ENCODE assay signal across 14 mouse cellular contexts in the genomic region with DNA sequence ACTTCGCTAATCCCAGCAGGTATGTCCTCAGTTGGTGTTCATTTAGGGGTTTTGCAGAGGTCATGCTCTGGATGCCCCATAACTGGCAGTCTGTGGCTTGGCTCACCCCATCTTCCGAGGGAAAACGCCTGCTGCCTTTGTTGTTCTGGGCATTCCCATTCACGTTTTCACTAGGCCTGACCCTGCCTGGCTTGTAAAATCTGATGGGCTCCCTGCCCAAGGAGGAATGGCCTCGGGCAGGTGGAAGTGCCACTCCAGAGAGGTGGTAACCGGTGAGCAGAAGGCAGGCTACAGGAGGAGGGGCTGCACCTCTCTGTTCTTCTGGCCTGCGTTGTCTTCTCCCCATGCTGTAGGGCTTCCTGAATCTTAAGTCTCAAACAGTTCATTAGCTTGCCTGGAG.
A peak's percentile ranks its signal among the peaks of the same experiment; 100 is the strongest.
DNase-seq lines count a peak whose midpoint lies in the region; ATAC-seq lines count a peak whose summit lies in the region.
"Had no signal": no experiment of that assay in that cellular context is flagged by ENCODE, and none has a peak within 500 bp of the region (broad histone marks: within the 10 kb centered on the region; RNA-seq: fewer than 3 reads in every experiment).

No protein-coding gene starts in this region.

- H3K9me3 ChIP-seq in heart, embryonic 11.5 days (replicated peaks; ENCODE audit: control insufficient read depth, low read length), result no peaks in the 10 kb centered on the region
- H3K9me3 ChIP-seq: heart, embryonic 12.5 days; hindbrain, embryonic 12.5 days; liver, embryonic 12.5 days; neural tube, embryonic 13.5 days had no signal

- WGBS in heart, embryonic 11.5 days (ENCODE audit: insufficient replicate concordance), result 75% methylated on average over 7 of the region's 7 CpGs

- H3K27ac ChIP-seq in heart, embryonic 11.5 days (ENCODE audit: low read depth, low read length), result no peak overlapping the region
- H3K27ac ChIP-seq: hindbrain, embryonic 12.5 days; liver, embryonic 12.5 days; neural tube, embryonic 13.5 days had no signal

- H3K36me3 ChIP-seq in heart, embryonic 11.5 days (ENCODE audit: control insufficient read depth, insufficient read depth, low read length), result no peaks in the 10 kb centered on the region
- H3K36me3 ChIP-seq: heart, embryonic 12.5 days; hindbrain, embryonic 12.5 days; liver, embryonic 12.5 days; neural tube, embryonic 13.5 days had no signal

- no peak overlapping the region for H3K4me3 ChIP-seq in heart, embryonic 11.5 days (ENCODE audit: low read depth, low read length)
- H3K4me3 ChIP-seq: heart, embryonic 12.5 days; hindbrain, embryonic 12.5 days; liver, embryonic 12.5 days; megakaryocyte, embryonic 14.5 days; neural tube, embryonic 13.5 days had no signal

- intact Hi-C loops in left cerebral cortex, postnatal 4 days (cut with DNase I), result no loop called here
- intact Hi-C loops in left cerebral cortex, postnatal 36 days (cut with DNase I), result no loop called here

- no peak for ATAC-seq in heart, embryonic 11.5 days (replicated peaks; ENCODE audit: insufficient number of reproducible peaks, low FRiP score, low TSS enrichment)
- ATAC-seq: liver, embryonic 12.5 days had no signal

- no peak overlapping the region for H3K4me2 ChIP-seq in heart, embryonic 11.5 days
- H3K4me2 ChIP-seq: heart, embryonic 12.5 days; hindbrain, embryonic 12.5 days; liver, embryonic 12.5 days; lung, embryonic 14.5 days; neural tube, embryonic 13.5 days had no signal

- DNase-seq in adrenal gland, postnatal 10 days, result peak; percentile 4
- no peak for DNase-seq in adrenal gland, adult 2 months
- peak; percentile 85 for DNase-seq in heart, adult 11 months
- peak; percentile 45 for DNase-seq in left cerebral cortex, postnatal 4 days
- no peak for DNase-seq in left cerebral cortex, postnatal 36 days (ENCODE audit: low spot score in 2 of 2)
- DNase-seq in kidney, postnatal 36 days, result peak; percentile 8 to 15
- no peak for DNase-seq in yolk sac, embryonic 10.5 days (ENCODE audit: low spot score)

- H3K27me3 ChIP-seq in heart, embryonic 11.5 days (ENCODE audit: control insufficient read depth, insufficient read depth, low read length), result no peaks in the 10 kb centered on the region
- H3K27me3 ChIP-seq: heart, embryonic 12.5 days; hindbrain, embryonic 12.5 days; liver, embryonic 12.5 days; megakaryocyte, embryonic 14.5 days; neural tube, embryonic 13.5 days had no signal

- H3K4me1 ChIP-seq in heart, embryonic 11.5 days (ENCODE audit: control insufficient read depth, insufficient read depth, low read length), result no peaks in the 10 kb centered on the region
- H3K4me1 ChIP-seq: heart, embryonic 12.5 days; hindbrain, embryonic 12.5 days; liver, embryonic 12.5 days; megakaryocyte, embryonic 14.5 days; neural tube, embryonic 13.5 days had no signal

- no peak overlapping the region for H3K9ac ChIP-seq in heart, embryonic 11.5 days (ENCODE audit: low read depth, low read length)
- H3K9ac ChIP-seq: heart, embryonic 12.5 days; hindbrain, embryonic 12.5 days; liver, embryonic 12.5 days; lung, embryonic 14.5 days; neural tube, embryonic 13.5 days had no signal

Comparison
In these comparisons a context has a peak if more than half of its experiments do, and no peak if none do; other contexts are left out.
1. DNase-seq: peak in adrenal gland, postnatal 10 days (single experiment), heart, adult 11 months (single experiment), left cerebral cortex, postnatal 4 days (single experiment) and kidney, postnatal 36 days (2 of 2); none in adrenal gland, adult 2 months (single experiment), left cerebral cortex, postnatal 36 days (0 of 2) and yolk sac, embryonic 10.5 days (single experiment).